Mouse (Mus musculus) urinary bladder, adult 18-20 months (tissue): ENCODE measurements around the gene Pde1b.

Experiments
- DNase-seq, 2 experiments: peaks; one replicate each; pipeline ENCODE4 v3.0.0; 2022; ENCODE audit warnings: low spot score in 2 of 2, mixed read lengths in 2 of 2

Gene Pde1b

DNA sequence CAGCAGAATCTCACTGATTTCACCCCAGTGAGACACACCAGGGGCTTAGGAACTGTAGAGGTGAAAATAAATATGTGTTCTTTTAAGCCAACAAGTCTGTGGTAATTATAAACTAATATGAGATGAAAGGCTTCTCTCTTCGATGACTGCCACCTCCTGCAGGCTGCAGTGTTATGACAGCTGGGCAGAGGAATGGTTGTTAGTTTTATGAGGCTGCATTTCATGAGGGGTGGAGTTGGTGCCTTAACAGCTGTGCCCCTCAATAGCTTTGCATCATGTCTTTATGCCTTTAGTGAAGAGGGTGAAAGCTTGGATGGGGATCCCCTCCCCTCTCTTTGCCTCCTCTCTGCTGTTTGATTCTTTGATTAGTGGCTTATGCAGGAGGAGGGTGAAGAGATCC, 48.2 kb downstream of the Pde1b start:
- no peak for DNase-seq

DNA sequence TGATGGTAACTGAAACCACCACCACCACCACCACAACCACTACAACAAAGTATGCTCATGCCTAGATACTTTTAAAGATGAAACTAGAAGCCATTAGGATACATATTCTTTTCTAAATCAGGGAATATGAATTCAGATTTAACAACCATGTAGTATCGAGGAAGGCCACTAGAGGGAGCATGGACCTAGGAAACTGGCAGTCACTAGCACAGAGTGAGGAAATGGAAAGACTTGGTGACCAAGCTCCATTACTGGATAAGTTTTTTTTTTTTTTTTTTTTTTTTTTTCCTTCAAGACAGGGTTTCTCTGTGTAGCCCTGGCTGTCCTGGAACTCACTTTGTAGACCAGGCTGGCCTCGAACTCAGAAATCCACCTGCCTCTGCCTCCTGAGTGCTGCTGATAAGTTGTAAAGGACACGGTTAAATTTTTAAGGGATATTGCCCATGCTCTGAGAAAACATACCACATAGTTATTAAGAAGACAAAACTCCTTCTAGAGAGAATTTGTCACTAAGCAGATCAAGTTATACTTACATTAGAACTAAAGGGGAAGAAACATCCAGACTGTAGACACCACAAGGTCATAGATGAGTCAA, 49.4 kb downstream of the Pde1b start:
- DNase-seq = no peak

DNA sequence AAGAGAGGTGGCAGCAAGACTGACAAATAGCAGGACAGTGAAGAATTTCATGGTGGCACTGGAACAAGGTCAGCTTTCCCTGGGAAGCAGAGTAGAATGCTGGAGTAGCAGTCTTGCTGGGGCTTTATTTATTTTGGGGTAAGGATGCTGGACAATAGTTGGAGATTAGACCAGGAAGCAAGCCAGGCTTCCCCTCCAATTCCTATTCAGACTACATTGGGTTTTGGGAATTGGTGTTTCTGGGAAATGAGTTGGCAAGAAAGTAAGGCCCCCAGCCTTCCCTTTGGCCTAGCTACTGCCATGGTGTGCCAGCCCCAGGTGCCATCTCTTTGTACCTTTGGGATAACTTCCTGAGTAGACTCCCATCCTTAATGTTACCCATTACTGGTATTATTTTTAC, 62.1 kb downstream of the Pde1b start, which contains the start of gene Glycam1:
TSS of gene Glycam1 (minus strand) at position 101 of the 400 bp plus-strand sequence.
- no peak for DNase-seq
